Mouse (Mus musculus) limb, embryonic 10.5 days (tissue): ENCODE data around the gene Gmcl1. TPM values are rescaled to one million over a fixed set of nuclear protein-coding genes. Genes with fewer than 3 reads are reported as not detected.

Experiments
- polyA plus RNA-seq: library from polyadenylated mRNA; unstranded; fragments of >200 nt; fragmentation: Nextera tagmentation; extraction: Ambion mirVana; gene quantifications from 2 replicates; pipeline ENCODE4 v1.2.1, GENCODE M21; 2016

Gene Gmcl1
- polyA plus RNA-seq, 1 experiment from 2014 or later = 39.0 TPM

Other genes starting within 250 kb of the Gmcl1 start
- 562 and 618 TPM in 2 replicates for gene Pcbp1, start 207.1 kb downstream of the Gmcl1 start, polyA plus RNA-seq
- 0.87 and 1.6 TPM in 2 replicates for gene Asprv1, start 105.2 kb downstream of the Gmcl1 start, polyA plus RNA-seq
- gene Mxd1, start 64.2 kb downstream of the Gmcl1 start, polyA plus RNA-seq = 8.6 and 13.5 TPM in 2 replicates
- 129 and 133 TPM in 2 replicates for gene Snrnp27, start 48.9 kb downstream of the Gmcl1 start, polyA plus RNA-seq
- gene Anxa4, start 60.2 kb upstream of the Gmcl1 start, polyA plus RNA-seq = 4.1 and 7.5 TPM in 2 replicates
- gene Aak1, start 116.1 kb upstream of the Gmcl1 start, polyA plus RNA-seq = 11.2 and 13.3 TPM in 2 replicates